Mouse (Mus musculus) stomach, embryonic 16.5 days (tissue): Measurements from ENCODE around the gene 2210017I01Rik. TPM values are rescaled to one million over a fixed set of nuclear protein-coding genes. Genes with fewer than 3 reads are reported as not detected.

Experiments used
- ATAC-seq: fragments of 200-750 bp; cut with Nextera tagmentation; 2 replicates; pipeline ENCODE4 v1.8.0; 2017; ENCODE audit warnings: moderate number of reproducible peaks, moderate TSS enrichment; ENCODE audit not compliant: insufficient read depth, low FRiP score
- H3K27ac ChIP-seq: fragments of 300-500 bp; sonication (generic); 2 replicates; pipeline ENCODE4 v1.5.1; 2014; ENCODE audit warnings: low read length
- H3K27me3 ChIP-seq: fragments of 300-500 bp; sonication (generic); 2 replicates; pipeline ENCODE4 v1.6.1; 2014; ENCODE audit warnings: low read length, control low read depth, mixed read lengths; ENCODE audit not compliant: control insufficient read depth, insufficient read depth
- H3K36me3 ChIP-seq: fragments of 300-500 bp; sonication (generic); 2 replicates; pipeline ENCODE4 v1.6.1; 2014; ENCODE audit warnings: low read length; ENCODE audit not compliant: control insufficient read depth, insufficient read depth
- H3K4me1 ChIP-seq: fragments of 300-500 bp; sonication (generic); 2 replicates; pipeline ENCODE4 v1.6.1; 2014; ENCODE audit warnings: low read length, control low read depth, mixed read lengths; ENCODE audit not compliant: control insufficient read depth, insufficient read depth
- H3K4me2 ChIP-seq: fragments of 300-500 bp; sonication (generic); 2 replicates; pipeline ENCODE4 v1.6.1; 2014; ENCODE audit warnings: low read depth, low read length, mixed read lengths
- H3K4me3 ChIP-seq: fragments of 300-500 bp; sonication (generic); replicated peaks from 2 replicates; pipeline ENCODE4 v1.5.1; 2014; ENCODE audit warnings: mild to moderate bottlenecking, low read length
- H3K9ac ChIP-seq: fragments of 300-500 bp; sonication (generic); 2 replicates; pipeline ENCODE4 v1.6.1; 2014; ENCODE audit warnings: low read length
- H3K9me3 ChIP-seq: fragments of 300-500 bp; sonication (generic); replicated peaks from 2 replicates; pipeline ENCODE4 v1.6.1; 2016; ENCODE audit warnings: low read length, control low read depth; ENCODE audit not compliant: control insufficient read depth
- WGBS: fragments of 180-500 bp; shearing (Covaris S2); extraction: QIAGEN DNeasy Blood & Tissue Kit; methylation state at CpG from one replicate; pipeline ENCODE4 v1.1.7; 2014; 5-methylcytosine and 5-hydroxymethylcytosine counted together
- polyA plus RNA-seq: library from polyadenylated mRNA; unstranded; fragments of >200 nt; fragmentation: Nextera tagmentation; extraction: Ambion mirVana; gene quantifications from 2 replicates; pipeline ENCODE4 v1.2.1, GENCODE M21; 2015

Gene 2210017I01Rik
- polyA plus RNA-seq, 1 experiment from 2014 or later, result not detected

GRCm38 (mm10) chr3:92573449-92574041 is 33.7 kb downstream of the 2210017I01Rik start, which contains the start of gene Ivl:
Ivl (minus strand) TSS chr3:92573735.
- H3K9me3 ChIP-seq, result no peaks in the 10 kb centered on the region
- H3K4me1 ChIP-seq, result no peaks in the 10 kb centered on the region
- no peaks in the 10 kb centered on the region for H3K36me3 ChIP-seq
- 71% methylated on average over 1 of the region's 1 CpGs for WGBS
- ATAC-seq, result no peak
- no peak within 1 kb of the TSS for H3K27ac ChIP-seq
- no peak within 1 kb of the TSS for H3K4me2 ChIP-seq
- H3K9ac ChIP-seq, result no peak within 1 kb of the TSS
- H3K27me3 ChIP-seq, result no peaks in the 10 kb centered on the region
- no peak within 1 kb of the TSS for H3K4me3 ChIP-seq

DNA sequence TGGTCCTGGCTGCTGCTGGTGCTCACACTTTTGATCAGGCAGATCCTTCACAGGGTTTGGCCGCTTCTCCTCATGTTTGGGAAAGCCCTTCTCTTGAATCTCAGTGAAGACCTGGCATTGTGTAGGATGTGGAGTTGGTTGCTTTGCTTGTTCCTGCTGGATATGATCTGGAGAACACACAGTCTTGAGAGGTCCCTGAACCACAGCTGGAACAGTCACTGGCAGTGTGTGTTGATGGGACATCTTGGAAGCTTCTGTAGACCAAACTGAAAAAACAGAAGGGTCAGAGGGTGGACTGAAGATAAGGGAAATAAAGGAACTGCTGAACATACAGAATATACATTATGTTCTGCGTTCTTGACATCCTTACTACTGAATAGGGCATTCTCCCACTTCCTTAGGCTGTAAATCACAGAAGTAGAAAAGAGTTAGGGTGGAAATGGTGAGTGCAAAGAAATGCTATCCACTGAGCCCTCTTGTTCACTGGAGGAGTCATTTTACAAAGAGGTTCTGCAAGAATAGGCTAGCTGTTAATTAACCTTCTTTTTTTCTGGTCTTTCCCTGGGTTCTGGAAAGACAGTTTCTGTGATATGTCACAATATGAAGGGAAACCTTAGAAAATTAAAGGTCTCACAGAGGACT is 34.7 kb downstream of the 2210017I01Rik start:
- Histone ChIP-seq H3K36me3 (no peaks in the 10 kb centered on the region), H3K4me1 (no peaks in the 10 kb centered on the region), H3K9ac (no peak overlapping the region), H3K9me3 (no peaks in the 10 kb centered on the region), H3K4me3 (no peak overlapping the region), H3K27ac (no peak overlapping the region), H3K4me2 (no peak overlapping the region), H3K27me3 (no peaks in the 10 kb centered on the region)
- no peak for ATAC-seq
- 44% methylated on average over 2 of the region's 2 CpGs for WGBS

- no peaks in the 10 kb centered on the region for H3K9me3 ChIP-seq
- no peak overlapping the region for H3K9ac ChIP-seq
- H3K4me1 ChIP-seq, result no peaks in the 10 kb centered on the region
- WGBS, result 88% methylated on average over 2 of the region's 2 CpGs
- no peak overlapping the region for H3K4me2 ChIP-seq
- no peak overlapping the region for H3K4me3 ChIP-seq
- H3K27ac ChIP-seq, result no peak overlapping the region
- no peak for ATAC-seq
- H3K27me3 ChIP-seq, result no peaks in the 10 kb centered on the region
- no peaks in the 10 kb centered on the region for H3K36me3 ChIP-seq
Observed at GRCm38 (mm10) chr3:92568752-92569151, 38.5 kb downstream of the 2210017I01Rik start.

DNA sequence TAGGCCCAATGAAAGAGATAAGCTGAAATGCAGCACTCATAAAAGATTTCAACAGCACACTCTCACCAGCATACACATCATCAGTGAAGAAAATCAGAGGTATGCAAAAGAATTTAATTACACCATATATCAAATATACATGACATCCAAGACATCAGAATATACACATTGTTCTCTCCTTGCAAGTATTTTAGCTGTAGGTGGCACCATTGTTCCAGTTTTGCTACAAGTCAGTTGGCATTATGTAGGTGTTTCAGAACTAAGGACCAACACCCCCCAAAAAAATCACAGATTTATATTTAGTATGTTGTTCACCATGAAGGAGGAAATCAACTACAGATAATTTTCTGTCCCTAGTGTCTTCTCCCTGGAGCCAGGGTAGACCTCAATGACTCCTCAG is 41.9 kb downstream of the 2210017I01Rik start:
- H3K27ac ChIP-seq, result no peak overlapping the region
- H3K4me3 ChIP-seq, result no peak overlapping the region
- H3K27me3 ChIP-seq, result no peaks in the 10 kb centered on the region
- H3K9me3 ChIP-seq, result no peaks in the 10 kb centered on the region
- H3K4me2 ChIP-seq, result no peak overlapping the region
- ATAC-seq, result no peak
- H3K36me3 ChIP-seq, result no peaks in the 10 kb centered on the region
- H3K9ac ChIP-seq, result no peak overlapping the region
- no peaks in the 10 kb centered on the region for H3K4me1 ChIP-seq

Other genes starting within 250 kb of the 2210017I01Rik start
- not detected in 2 replicates for gene Sprr2f, start 242.3 kb downstream of the 2210017I01Rik start, polyA plus RNA-seq
- 0.39 and 1.3 TPM in 2 replicates for gene Sprr2h, start 221.8 kb downstream of the 2210017I01Rik start, polyA plus RNA-seq
- 4.6 and 10.6 TPM in 2 replicates for gene Sprr2i, start 199.5 kb downstream of the 2210017I01Rik start, polyA plus RNA-seq
- 2.6 and 7.0 TPM in 2 replicates for gene Sprr2j-ps, start 189.4 kb downstream of the 2210017I01Rik start, polyA plus RNA-seq
- gene Gm9774, start 178.1 kb downstream of the 2210017I01Rik start, polyA plus RNA-seq, result 8.0 and 17.2 TPM in 2 replicates
- gene Sprr2k, start 174.9 kb downstream of the 2210017I01Rik start, polyA plus RNA-seq, result 2.8 and 7.6 TPM in 2 replicates
- 3.8 and 9.8 TPM in 2 replicates for gene Sprr1b, start 168.7 kb downstream of the 2210017I01Rik start, polyA plus RNA-seq
- 354 and 827 TPM in 2 replicates for gene Sprr3, start 148.8 kb downstream of the 2210017I01Rik start, polyA plus RNA-seq
- 466 and 940 TPM in 2 replicates for gene Sprr1a, start 121.6 kb downstream of the 2210017I01Rik start, polyA plus RNA-seq
- gene Sprr4, start 107.0 kb downstream of the 2210017I01Rik start, polyA plus RNA-seq, result not detected in 2 replicates
- not detected in 2 replicates for gene 2310046K23Rik, start 73.0 kb downstream of the 2210017I01Rik start, polyA plus RNA-seq
- 1.3 and 2.0 TPM in 2 replicates for gene Ivl, start 33.8 kb downstream of the 2210017I01Rik start, polyA plus RNA-seq
- 1.4 and 1.7 TPM in 2 replicates for gene Smcp, start 18.5 kb downstream of the 2210017I01Rik start, polyA plus RNA-seq
- gene Lce6a, start 14.2 kb upstream of the 2210017I01Rik start, polyA plus RNA-seq, result not detected in 2 replicates
- 0.40 TPM in 1 of 2 replicates, not detected in the other for gene Lce1a1, start 40.8 kb upstream of the 2210017I01Rik start, polyA plus RNA-seq
- not detected in 2 replicates for gene Lce1b, start 49.4 kb upstream of the 2210017I01Rik start, polyA plus RNA-seq
- 0.26 and 0.45 TPM in 2 replicates for gene Lce1a2, start 62.8 kb upstream of the 2210017I01Rik start, polyA plus RNA-seq
- gene Lce1c, start 71.8 kb upstream of the 2210017I01Rik start, polyA plus RNA-seq, result 0.19 TPM in 1 of 2 replicates, not detected in the other
- not detected in 2 replicates for gene Lce1d, start 79.7 kb upstream of the 2210017I01Rik start, polyA plus RNA-seq
- not detected in 2 replicates for gene Lce1e, start 101.6 kb upstream of the 2210017I01Rik start, polyA plus RNA-seq
- gene Lce1f, start 112.9 kb upstream of the 2210017I01Rik start, polyA plus RNA-seq, result not detected in 2 replicates
- not detected in 2 replicates for gene Gm38119, start 131.6 kb upstream of the 2210017I01Rik start, polyA plus RNA-seq
- not detected in 2 replicates for gene Lce1g, start 144.8 kb upstream of the 2210017I01Rik start, polyA plus RNA-seq
- gene Lce1h, start 157.6 kb upstream of the 2210017I01Rik start, polyA plus RNA-seq, result not detected in 2 replicates
- 0.32 TPM in 1 of 2 replicates, not detected in the other for gene Lce1i, start 171.4 kb upstream of the 2210017I01Rik start, polyA plus RNA-seq
- not detected in 2 replicates for gene Lce1j, start 183.0 kb upstream of the 2210017I01Rik start, polyA plus RNA-seq
- gene Lce1k, start 200.4 kb upstream of the 2210017I01Rik start, polyA plus RNA-seq, result not detected in 2 replicates
- gene Kprp, start 219.8 kb upstream of the 2210017I01Rik start, polyA plus RNA-seq, result 0.84 and 1.4 TPM in 2 replicates
- not detected in 2 replicates for gene Lce1l, start 243.8 kb upstream of the 2210017I01Rik start, polyA plus RNA-seq